Mouse (Mus musculus): ENCODE results near the gene Pfn4.
A peak's percentile ranks its signal among the peaks of the same experiment; 100 is the strongest.
"Not testable (repeated sequence)": the region's sequence is repeated elsewhere in the genome, so short reads cannot be mapped to it uniquely, and the experiment has no call there.

The Pfn4 gene

GRCm38 (mm10) chr12:4784466-4784865 is 15.6 kb downstream of the Pfn4 start:
- no peak for DNase-seq (ENCODE audit: low spot score in 2 of 2)

- peak in 1 of 2 experiments; percentile 55 for DNase-seq (ENCODE audit: low spot score in 2 of 2)
These were observed 19.3 kb downstream of the Pfn4 start for GRCm38 (mm10) chr12:4788128-4788527.

GRCm38 (mm10) chr12:4793718-4794117 is 24.9 kb downstream of the Pfn4 start:
- no peak for DNase-seq (ENCODE audit: low spot score in 2 of 2)

GRCm38 (mm10) chr12:4797471-4797870 is 28.6 kb downstream of the Pfn4 start:
- DNase-seq (ENCODE audit: low spot score in 2 of 2): not testable (repeated sequence)

GRCm38 (mm10) chr12:4811036-4811435 is 42.2 kb downstream of the Pfn4 start:
- DNase-seq (ENCODE audit: low spot score in 2 of 2): no peak

- no peak for DNase-seq (ENCODE audit: low spot score in 2 of 2)
These were observed 42.9 kb downstream of the Pfn4 start for GRCm38 (mm10) chr12:4811705-4812104.

GRCm38 (mm10) chr12:4813636-4814035 is 44.8 kb downstream of the Pfn4 start:
- DNase-seq (ENCODE audit: low spot score in 2 of 2): no peak

- DNase-seq (ENCODE audit: low spot score in 2 of 2): no peak
These were observed 48.0 kb downstream of the Pfn4 start for GRCm38 (mm10) chr12:4816680-4817360.

GRCm38 (mm10) chr12:4817361-4818101 is 48.7 kb downstream of the Pfn4 start, which contains the start of gene Sf3b6:
TSS of gene Sf3b6 (plus strand) at chr12:4817544.
- peak; percentile 96 to 99 for DNase-seq (ENCODE audit: low spot score in 2 of 2)

GRCm38 (mm10) chr12:4827256-4827655 is 58.4 kb downstream of the Pfn4 start:
- DNase-seq (ENCODE audit: low spot score in 2 of 2): peak in 1 of 2 experiments; percentile 29
